Mouse (Mus musculus) ES-E14 (cell line): ENCODE results near the gene Barx1. TPM values are rescaled to one million over a fixed set of nuclear protein-coding genes. Genes with fewer than 3 reads are reported as not detected.

ENCODE experiments used
- DNase-seq: peaks from one replicate; pipeline ENCODE4 v3.0.0-alpha.2; 2013; ENCODE audit warnings: low read depth, low spot score
- H3K27ac ChIP-seq: 2 replicates; pipeline ENCODE4 v1.5.1; 2012; ENCODE audit warnings: low read depth, mild to moderate bottlenecking, low read length, moderate library complexity, mixed read lengths; ENCODE audit not compliant: poor library complexity, insufficient read depth, severe bottlenecking
- H3K36me3 ChIP-seq: 2 replicates; pipeline ENCODE4 v1.6.1; 2012; ENCODE audit warnings: mild to moderate bottlenecking, low read length, moderate library complexity, mixed read lengths; ENCODE audit not compliant: control insufficient read depth, poor library complexity, insufficient read depth, severe bottlenecking
- H3K4me1 ChIP-seq, 2 experiments: fragments of 150-350 bp in 1 of 2; sonication (generic) in 1 of 2; 2 replicates each; pipeline ENCODE4 v1.6.1; 2012; ENCODE audit warnings: low read length in 2 of 2, mild to moderate bottlenecking in 1 of 2, mixed read lengths in 1 of 2; ENCODE audit not compliant: control insufficient read depth in 2 of 2, insufficient read depth in 2 of 2, poor library complexity in 1 of 2
- H3K4me3 ChIP-seq, 2 experiments: fragments of 150-350 bp in 1 of 2; sonication (generic) in 1 of 2; 2 replicates each; pipeline ENCODE4 v1.5.1; 2012; ENCODE audit warnings: low read length in 2 of 2, low read depth in 1 of 2, mild to moderate bottlenecking in 1 of 2, mixed read lengths in 1 of 2; ENCODE audit not compliant: insufficient read depth in 1 of 2, poor library complexity in 1 of 2, severe bottlenecking in 1 of 2
- H3K9ac ChIP-seq: 2 replicates; pipeline ENCODE4 v1.6.1; 2012; ENCODE audit warnings: low read depth, mild to moderate bottlenecking, low read length, mixed read lengths; ENCODE audit not compliant: poor library complexity, insufficient read depth, severe bottlenecking
- H3K9me3 ChIP-seq: fragments of 150-350 bp; sonication (generic); 2 replicates; pipeline ENCODE4 v1.6.1; 2012; ENCODE audit warnings: low read depth, mild to moderate bottlenecking, low read length; ENCODE audit not compliant: control insufficient read depth, insufficient read depth
- CHD2 ChIP-seq: IDR thresholded peaks from 2 replicates; pipeline ENCODE4 v1.6.1; 2014; ENCODE audit warnings: mild to moderate bottlenecking, low read depth, low read length, inconsistent platforms
- HCFC1 ChIP-seq: IDR thresholded peaks from 2 replicates; pipeline ENCODE4 v1.6.1; 2012; ENCODE audit warnings: low read length, inconsistent platforms, borderline replicate concordance; ENCODE audit not compliant: insufficient read depth
- MAFK ChIP-seq: IDR thresholded peaks from 2 replicates; pipeline ENCODE4 v1.6.1; 2014; ENCODE audit warnings: mild to moderate bottlenecking, low read depth, low read length, inconsistent platforms; ENCODE audit not compliant: insufficient read depth
- ZC3H11A ChIP-seq: IDR thresholded peaks from 2 replicates; pipeline ENCODE4 v1.6.1; 2012; ENCODE audit warnings: low read depth, mild to moderate bottlenecking, inconsistent platforms, low read length, borderline replicate concordance
- ZNF384 ChIP-seq: IDR thresholded peaks from 2 replicates; pipeline ENCODE4 v1.6.1; 2012; ENCODE audit warnings: low read depth, low read length, inconsistent platforms
- in situ Hi-C, 2 experiments: fragments of 600-800 bp; cut with MboI; formaldehyde crosslinking; loops; one replicate each; pipeline ENCODE4 v1.15.1; 2025; ENCODE audit warnings: low sequenced_read_pairs in 2 of 2, inconsistent platforms in 1 of 2; ENCODE audit not compliant: unreplicated experiment in 2 of 2
- total RNA-seq: library from RNA; depleted of rRNA; stranded (reverse); fragments of 300-350 nt; gene quantifications from 2 replicates; pipeline ENCODE4 v1.2.3, GENCODE M21; 2012; rRNA removed

Gene Barx1
- total RNA-seq = 1.6 and 2.4 TPM in 2 replicates

- DNase-seq = no peak
- H3K9me3 ChIP-seq = no peaks in the 10 kb centered on the region
- no peaks in the 10 kb centered on the region for H3K36me3 ChIP-seq
- H3K9ac ChIP-seq = no peak within 1 kb of the TSS
- peaks cover 0 to 4% of the 10 kb centered on the region in 2 experiments; a peak in 1 of 4 replicates for H3K4me1 ChIP-seq
- H3K4me3 ChIP-seq = peak within 1 kb of the TSS; percentile 20 to 60; a peak in 3 of 4 replicates
- H3K27ac ChIP-seq = no peak within 1 kb of the TSS
- TF ChIP-seq ZC3H11A (no peak), CHD2 (no peak), HCFC1 (no peak), MAFK (no peak), ZNF384 (no peak)
- in situ Hi-C loops = loop anchor here in 1 of 2 experiments (25.0 kb wide), 2 partner anchors 350 to 500 kb away; no protein-coding TSS in a partner anchor
Measured at GRCm38 (mm10) chr13:48662431-48663143, at the start of gene Barx1. Barx1 (plus strand) TSS chr13:48662998.

DNA sequence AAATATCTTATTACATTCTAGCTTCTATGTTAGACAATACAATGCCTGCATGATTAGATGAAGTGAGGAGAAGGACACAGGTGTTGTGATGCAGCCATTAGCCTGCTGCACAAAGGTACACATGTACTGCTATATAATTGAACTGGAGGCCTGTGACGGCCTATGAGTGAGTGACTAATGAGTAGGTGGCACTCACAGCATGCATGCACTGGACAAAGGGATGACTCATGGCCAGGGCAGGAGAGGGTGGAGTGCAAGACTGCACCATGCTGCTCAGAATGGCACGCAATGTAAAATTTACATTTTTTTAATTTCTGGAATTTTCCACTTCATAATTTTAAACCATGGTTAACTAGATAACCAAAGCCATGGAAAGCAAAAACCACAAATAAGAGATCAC is 48.3 kb upstream of the Barx1 start:
- no peaks in the 10 kb centered on the region for H3K36me3 ChIP-seq
- H3K9me3 ChIP-seq = no peaks in the 10 kb centered on the region
- TF ChIP-seq ZNF384 (no peak), CHD2 (no peak), HCFC1 (no peak), ZC3H11A (no peak), MAFK (no peak)
- in situ Hi-C loops = no loop called here
- H3K4me1 ChIP-seq = no peaks in the 10 kb centered on the region
- no peak overlapping the region for H3K27ac ChIP-seq
- H3K9ac ChIP-seq = no peak overlapping the region
- no peak for DNase-seq
- no peak overlapping the region for H3K4me3 ChIP-seq

GRCm38 (mm10) chr13:48617774-48618173 is 45.0 kb upstream of the Barx1 start:
- no peak overlapping the region for H3K9ac ChIP-seq
- TF ChIP-seq ZNF384 = no peak
- DNase-seq = no peak
- no peaks in the 10 kb centered on the region for H3K9me3 ChIP-seq
- no peaks in the 10 kb centered on the region for H3K4me1 ChIP-seq
- in situ Hi-C loops = no loop called here
- no peak overlapping the region for H3K27ac ChIP-seq
- H3K36me3 ChIP-seq = no peaks in the 10 kb centered on the region
- H3K4me3 ChIP-seq = no peak overlapping the region

DNA sequence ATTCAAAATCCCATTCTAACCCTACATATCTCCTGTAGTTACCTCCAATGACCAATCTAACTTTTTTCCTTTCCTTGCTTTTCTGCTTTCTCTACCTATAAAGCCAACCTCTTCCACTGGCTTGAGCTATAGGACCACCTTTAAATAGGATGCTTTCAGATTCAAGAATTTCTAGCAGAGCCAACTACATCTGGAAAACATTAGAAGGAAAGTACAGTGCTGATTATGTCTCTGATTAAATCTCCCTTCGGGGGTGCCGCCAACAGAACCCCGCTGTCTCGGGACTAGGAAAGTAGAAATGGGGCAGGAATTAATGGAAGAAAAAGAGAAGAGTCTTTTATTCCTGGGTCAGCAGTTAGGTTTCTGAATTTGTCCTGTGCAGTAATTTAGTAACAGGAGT is 43.9 kb upstream of the Barx1 start:
- no peak for DNase-seq
- no peaks in the 10 kb centered on the region for H3K36me3 ChIP-seq
- no peak overlapping the region for H3K4me3 ChIP-seq
- in situ Hi-C loops = no loop called here
- H3K9me3 ChIP-seq = no peaks in the 10 kb centered on the region
- TF ChIP-seq ZNF384 (no peak), MAFK (no peak), ZC3H11A (no peak), CHD2 (no peak), HCFC1 (no peak)
- H3K4me1 ChIP-seq = no peaks in the 10 kb centered on the region
- no peak overlapping the region for H3K9ac ChIP-seq
- H3K27ac ChIP-seq = no peak overlapping the region
